Mouse (Mus musculus) forebrain, postnatal 0 days (tissue): Measurements from ENCODE around the gene Mob2. TPM values are rescaled to one million over a fixed set of nuclear protein-coding genes. Genes with fewer than 3 reads are reported as not detected.

Source experiments
- ATAC-seq: fragments of 200-750 bp; cut with Nextera tagmentation; 2 replicates; pipeline ENCODE4 v1.8.0; 2017; ENCODE audit warnings: mild to moderate bottlenecking, moderate library complexity
- DNase-seq: peaks from one replicate; pipeline ENCODE4 v3.0.0-alpha.2; 2015
- H3K27ac ChIP-seq: fragments of 300-500 bp; sonication (generic); 2 replicates; pipeline ENCODE4 v1.5.1; 2014; ENCODE audit warnings: low read depth, mild to moderate bottlenecking, antibody characterized with exemption, low read length, moderate library complexity, mixed read lengths
- H3K27me3 ChIP-seq: fragments of 300-500 bp; sonication (generic); 2 replicates; pipeline ENCODE4 v1.6.1; 2014; ENCODE audit warnings: mild to moderate bottlenecking, low read length, mixed read lengths; ENCODE audit not compliant: insufficient read depth
- H3K36me3 ChIP-seq: fragments of 300-500 bp; sonication (generic); 2 replicates; pipeline ENCODE4 v1.6.1; 2014; ENCODE audit warnings: mild to moderate bottlenecking, moderate library complexity; ENCODE audit not compliant: insufficient read depth
- H3K4me1 ChIP-seq: fragments of 300-500 bp; sonication (generic); 2 replicates; pipeline ENCODE4 v1.6.1; 2014; ENCODE audit warnings: antibody characterized with exemption; ENCODE audit not compliant: insufficient read depth
- H3K4me2 ChIP-seq: fragments of 300-500 bp; sonication (generic); 2 replicates; pipeline ENCODE4 v1.6.1; 2014; ENCODE audit warnings: low read depth, mild to moderate bottlenecking, moderate library complexity
- H3K4me3 ChIP-seq: fragments of 300-500 bp; sonication (generic); 2 replicates; pipeline ENCODE4 v1.5.1; 2014; ENCODE audit warnings: low read depth, low read length, mixed read lengths
- H3K9ac ChIP-seq: fragments of 300-500 bp; sonication (generic); 2 replicates; pipeline ENCODE4 v1.6.1; 2014; ENCODE audit warnings: mild to moderate bottlenecking
- H3K9me3 ChIP-seq: fragments of 300-500 bp; sonication (generic); 2 replicates; pipeline ENCODE4 v1.6.1; 2016; ENCODE audit warnings: low read length
- CTCF ChIP-seq: sonication (generic); IDR thresholded peaks from 2 replicates; pipeline ENCODE4 v1.5.1; 2016; ENCODE audit warnings: antibody characterized with exemption, control low read depth, low read depth
- WGBS: fragments of 180-500 bp; shearing (Covaris S2); extraction: QIAGEN DNeasy Blood & Tissue Kit; methylation state at CpG from one replicate; pipeline ENCODE4 v1.1.7; 2014; 5-methylcytosine and 5-hydroxymethylcytosine counted together
- polyA plus RNA-seq: library from polyadenylated mRNA; unstranded; fragments of >200 nt; fragmentation: Nextera tagmentation; extraction: Ambion mirVana; gene quantifications from 2 replicates; pipeline ENCODE4 v1.2.1, GENCODE M21; 2015
- total RNA-seq: library from RNA; depleted of rRNA; stranded (reverse); fragments of >200 nt; gene quantifications from 2 replicates; pipeline ENCODE4 v1.2.3, GENCODE M21; 2014

The Mob2 gene
- total and polyA plus RNA-seq, 2 experiments from 2014 or later = 37.8 to 39.8 TPM

DNA sequence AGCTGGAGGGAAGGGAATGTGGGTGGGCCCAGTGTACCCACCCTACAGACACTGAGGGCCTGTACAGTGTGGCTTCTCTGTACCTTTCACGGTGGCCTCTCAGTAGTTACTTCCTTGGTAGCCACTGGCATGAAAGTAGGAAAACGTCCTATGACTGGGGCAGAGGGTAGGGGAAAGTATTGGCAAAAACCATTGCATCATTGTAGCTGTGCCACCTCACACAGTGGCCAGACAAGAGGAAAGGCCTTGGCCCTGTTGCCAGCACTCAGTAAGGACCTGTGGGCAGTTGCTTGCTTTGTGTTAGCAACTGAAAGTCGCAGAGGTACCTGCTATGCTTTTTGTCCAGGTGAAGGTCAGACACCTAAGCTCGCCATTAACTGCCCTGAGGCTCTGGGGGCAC is 66.7 kb downstream of the Mob2 start:
- 92% methylated on average over 4 of the region's 4 CpGs for WGBS

DNA sequence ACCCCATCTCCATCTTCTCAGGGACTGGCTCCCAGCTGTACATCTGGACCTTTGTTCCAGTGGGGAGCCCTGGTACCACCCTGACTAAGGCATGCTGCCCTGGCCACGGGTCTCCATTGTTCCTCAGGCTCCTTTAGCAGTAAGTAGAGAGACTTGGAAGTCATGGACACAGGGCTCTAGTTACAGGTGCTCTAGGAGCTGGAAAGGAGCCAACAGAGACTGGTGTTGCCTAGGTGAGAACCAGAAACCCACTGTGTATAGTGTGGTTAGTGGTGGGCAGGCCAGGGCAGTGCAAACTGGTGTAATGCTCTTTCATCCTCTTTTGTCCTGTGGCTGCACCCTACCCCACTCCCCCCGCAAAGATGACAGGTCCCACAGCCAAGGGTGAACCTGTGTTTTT is 69.7 kb downstream of the Mob2 start:
- 77% methylated on average over 2 of the region's 2 CpGs for WGBS
- TF ChIP-seq CTCF = no peak
- DNase-seq (no peak), ATAC-seq (no peak)
- Histone ChIP-seq H3K9ac (no peak overlapping the region), H3K9me3 (no peaks in the 10 kb centered on the region), H3K4me2 (no peak overlapping the region), H3K27me3 (no peaks in the 10 kb centered on the region), H3K4me1 (no peaks in the 10 kb centered on the region), H3K36me3 (peaks cover 90% of the 10 kb centered on the region), H3K4me3 (no peak overlapping the region), H3K27ac (no peak overlapping the region)

More for the DNA sequence above, 66.7 kb downstream of the Mob2 start:
- Histone ChIP-seq H3K4me1 (no peaks in the 10 kb centered on the region), H3K27ac (no peak overlapping the region), H3K36me3 (peaks cover 89% of the 10 kb centered on the region), H3K27me3 (no peaks in the 10 kb centered on the region), H3K4me3 (no peak overlapping the region), H3K9me3 (no peaks in the 10 kb centered on the region), H3K4me2 (no peak overlapping the region), H3K9ac (no peak overlapping the region)
- DNase-seq (no peak), ATAC-seq (no peak)
- no peak for TF ChIP-seq CTCF

DNA sequence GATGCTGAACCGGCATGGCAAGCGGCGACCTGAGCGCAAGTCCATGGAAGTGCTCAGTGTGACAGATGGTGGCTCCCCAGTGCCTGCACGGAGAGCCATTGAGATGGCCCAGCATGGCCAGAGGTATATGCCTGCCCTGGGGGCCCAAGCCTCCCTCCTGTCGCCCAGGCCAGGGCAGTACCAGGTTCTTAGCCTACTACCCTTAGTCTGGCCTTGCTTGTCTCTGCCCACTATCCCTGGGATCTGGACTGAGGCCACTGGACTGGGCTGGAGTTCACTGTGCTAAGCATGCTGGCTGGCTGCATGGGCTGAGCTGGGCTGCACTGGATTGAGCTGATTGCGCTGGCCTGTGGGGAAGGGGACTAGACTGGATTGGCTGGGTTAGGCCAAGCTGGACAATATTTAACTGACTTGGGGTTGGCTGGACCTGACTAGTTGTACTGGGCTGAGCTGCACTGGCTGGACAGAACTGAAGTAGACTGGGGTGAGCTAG is 72.5 kb downstream of the Mob2 start:
- DNase-seq = no peak
- ATAC-seq = no peak
- no peaks in the 10 kb centered on the region for H3K27me3 ChIP-seq
- no peaks in the 10 kb centered on the region for H3K4me1 ChIP-seq
- H3K27ac ChIP-seq = no peak overlapping the region
- 90% methylated on average over 7 of the region's 7 CpGs for WGBS
- no peak overlapping the region for H3K4me2 ChIP-seq
- H3K9me3 ChIP-seq = no peaks in the 10 kb centered on the region
- peaks cover 92% of the 10 kb centered on the region for H3K36me3 ChIP-seq
- no peak overlapping the region for H3K9ac ChIP-seq
- no peak overlapping the region for H3K4me3 ChIP-seq
- TF ChIP-seq CTCF = no peak

DNA sequence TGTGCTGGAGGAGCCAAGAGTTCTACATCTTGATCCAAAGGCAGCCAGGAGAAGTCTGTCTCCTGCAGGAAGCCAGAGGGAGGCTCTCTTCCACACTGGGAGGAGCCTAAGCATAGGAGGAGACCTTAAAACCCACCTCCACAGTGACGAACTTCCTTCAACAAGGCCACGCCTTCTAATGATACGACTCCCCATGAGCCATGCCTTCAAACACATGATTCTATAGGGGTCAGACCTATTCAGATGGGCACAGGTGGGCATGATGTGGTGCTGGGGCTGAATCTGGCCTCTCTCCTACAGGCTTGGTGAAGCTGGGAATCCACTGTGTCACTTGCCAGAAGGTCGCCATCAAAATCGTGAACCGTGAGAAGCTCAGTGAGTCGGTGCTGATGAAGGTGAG is 79.6 kb downstream of the Mob2 start:
- Histone ChIP-seq H3K4me3 (no peak overlapping the region), H3K36me3 (peaks cover 31% of the 10 kb centered on the region), H3K27ac (no peak overlapping the region), H3K4me2 (no peak overlapping the region), H3K4me1 (peaks cover 4% of the 10 kb centered on the region; the same call in 1 of the 2 replicates), H3K9ac (no peak overlapping the region), H3K27me3 (no peaks in the 10 kb centered on the region), H3K9me3 (no peaks in the 10 kb centered on the region)
- DNase-seq (no peak), ATAC-seq (no peak)
- WGBS = 95% methylated on average over 7 of the region's 7 CpGs
- TF ChIP-seq CTCF = no peak

DNA sequence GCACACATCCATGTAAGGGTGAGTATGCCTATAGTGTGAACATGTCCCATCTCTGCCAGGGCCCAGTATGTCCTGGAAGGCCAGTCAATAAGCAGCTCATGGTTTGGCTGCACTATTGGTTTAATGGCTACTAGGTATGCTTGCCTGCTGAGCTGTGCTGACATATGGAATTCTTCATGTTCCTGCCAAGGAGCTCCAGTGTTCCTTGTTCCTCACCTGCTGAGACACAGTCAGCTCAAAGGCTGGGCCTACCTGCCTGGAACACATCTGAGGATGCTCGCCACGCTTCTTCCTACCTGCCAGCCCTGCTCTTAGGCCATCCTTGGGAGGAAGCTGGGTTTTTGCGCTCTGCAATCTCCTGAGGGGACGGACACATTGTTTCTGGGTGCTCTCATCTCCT is 81.6 kb downstream of the Mob2 start:
- Histone ChIP-seq H3K27me3 (no peaks in the 10 kb centered on the region), H3K36me3 (peaks cover 11% of the 10 kb centered on the region), H3K4me1 (peaks cover 4% of the 10 kb centered on the region; the same call in 1 of the 2 replicates), H3K27ac (no peak overlapping the region), H3K9me3 (no peaks in the 10 kb centered on the region), H3K4me2 (no peak overlapping the region), H3K4me3 (no peak overlapping the region), H3K9ac (no peak overlapping the region)
- WGBS = 97% methylated on average over 4 of the region's 4 CpGs
- ATAC-seq (no peak), DNase-seq (no peak)
- TF ChIP-seq CTCF = no peak

DNA sequence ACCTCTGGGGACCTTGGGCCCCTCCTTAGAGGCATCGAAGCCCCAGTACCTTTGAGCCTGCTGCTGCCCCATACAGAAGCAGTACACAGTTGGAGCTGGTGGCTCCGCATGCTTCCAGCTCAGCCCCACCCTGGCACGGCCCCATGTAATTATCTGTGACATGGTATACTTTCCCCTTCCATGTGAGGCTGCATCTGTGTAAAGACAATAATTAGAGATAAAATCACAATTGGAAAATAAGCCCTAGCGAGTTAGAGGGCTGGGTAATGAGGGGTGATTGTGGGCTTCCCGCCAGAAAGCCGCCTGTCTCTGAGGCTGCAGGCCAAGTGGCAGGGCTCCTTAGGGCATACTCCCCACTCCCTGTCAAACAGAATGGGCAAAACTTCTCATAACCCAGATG is 82.9 kb downstream of the Mob2 start:
- Histone ChIP-seq H3K4me3 (no peak overlapping the region), H3K27me3 (no peaks in the 10 kb centered on the region), H3K9ac (no peak overlapping the region), H3K36me3 (peaks cover 2% of the 10 kb centered on the region; the same call in 1 of the 2 replicates), H3K4me1 (peaks cover 4% of the 10 kb centered on the region; the same call in 1 of the 2 replicates), H3K9me3 (no peaks in the 10 kb centered on the region), H3K27ac (no peak overlapping the region), H3K4me2 (no peak overlapping the region)
- ATAC-seq (peak; percentile 88), DNase-seq (peak; percentile 60)
- no peak for TF ChIP-seq CTCF
- 33% methylated on average over 6 of the region's 6 CpGs for WGBS

DNA sequence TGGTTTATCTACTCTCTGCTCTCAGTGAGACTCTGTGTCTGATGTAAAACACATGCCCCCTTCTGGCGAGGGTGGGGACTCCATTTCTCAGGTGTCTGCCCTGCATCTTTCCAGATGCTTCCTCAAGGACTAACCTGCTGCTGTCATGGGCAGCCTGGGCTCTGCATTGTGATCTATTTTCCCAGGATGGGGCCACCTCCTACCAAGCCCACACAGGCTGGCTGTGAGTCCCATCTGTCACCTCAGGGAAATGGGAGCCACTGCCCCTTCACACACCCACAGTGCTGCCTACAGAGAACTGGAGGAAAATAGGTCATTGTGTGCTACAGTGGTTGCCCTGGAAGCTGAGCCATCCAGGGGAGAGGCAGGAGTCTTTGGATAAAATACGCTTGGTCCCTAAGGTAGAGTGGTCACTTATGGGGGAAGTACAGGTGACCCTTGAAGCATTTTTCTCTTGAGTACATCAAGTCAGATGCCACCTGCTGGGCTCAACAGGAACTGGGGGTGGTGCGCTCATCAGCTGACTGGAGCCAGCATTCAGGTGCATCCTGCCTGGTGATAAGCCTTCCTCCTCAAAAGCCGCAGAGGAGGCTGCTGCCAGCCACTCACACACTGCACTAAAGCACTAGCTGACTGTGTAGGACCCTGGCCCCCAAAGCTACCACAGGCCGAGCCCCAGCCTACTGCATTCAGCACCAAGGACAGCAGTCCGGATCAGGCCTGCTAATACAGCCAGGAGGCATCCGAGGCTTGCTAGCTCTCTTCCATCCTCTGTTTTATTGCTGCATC is 87.8 kb downstream of the Mob2 start:
- Histone ChIP-seq H3K4me2 (no peak overlapping the region), H3K27me3 (no peaks in the 10 kb centered on the region), H3K4me1 (peaks cover 4% of the 10 kb centered on the region; the same call in 1 of the 2 replicates), H3K4me3 (no peak overlapping the region), H3K9me3 (no peaks in the 10 kb centered on the region), H3K36me3 (no peaks in the 10 kb centered on the region), H3K9ac (no peak overlapping the region), H3K27ac (no peak overlapping the region)
- DNase-seq = peak; percentile 36
- TF ChIP-seq CTCF = peak; percentile 47
- 47% methylated on average over 7 of the region's 7 CpGs for WGBS
- ATAC-seq = no peak
